ENCODE assay signal across 7 mouse cellular contexts in genomic region chr9:20644360-20645081, GRCm38 (mm10). TPM values are rescaled to one million over a fixed set of nuclear protein-coding genes. Genes with fewer than 3 reads are reported as not detected.
DNase-seq lines count a peak whose midpoint lies in the region; TF ChIP-seq lines count a peak whose summit lies in the region.

TSS of gene Fbxl12 (minus strand) at chr9:20644767.

- H3K27me3 ChIP-seq in midbrain, embryonic 10.5 days (ENCODE audit: low read depth, poor library complexity, severe bottlenecking), result no peaks in the 10 kb centered on the region

- intact Hi-C loops in gastrocnemius, postnatal 14 days (cut with DNase I; ENCODE audit: low total_unique reads), result no loop called here
- intact Hi-C loops in left cerebral cortex, postnatal 36 days (cut with DNase I), result loop anchor here (10.0 kb wide), 2 partner anchors 150 to 180 kb away; partner anchors contain the start of genes Zfp26 and Zfp426

- no peak for TF ChIP-seq CTCF in cortical plate, adult 2 months (IDR thresholded peaks at IDR 0.05; ENCODE audit: extremely low read depth, insufficient read depth, low read length)

- H3K36me3 ChIP-seq in midbrain, embryonic 10.5 days, result peaks cover 36% of the 10 kb centered on the region

- H3K27ac ChIP-seq in cortical plate, adult 2 months (ENCODE audit: insufficient read depth, low read length), result peak within 1 kb of the TSS; percentile 42
- H3K27ac ChIP-seq in midbrain, embryonic 10.5 days (replicated peaks), result peak within 1 kb of the TSS; percentile 93

- peak; percentile 66 to 67 for DNase-seq in adrenal gland, adult 18-20 months (ENCODE audit: low spot score in 2 of 2)
- DNase-seq in gastrocnemius, postnatal 14 days, result peak; percentile 69
- peak; percentile 94 for DNase-seq in induced T-regulatory cell, adult 2 months (ENCODE audit: low read depth)
- DNase-seq in left cerebral cortex, postnatal 36 days (ENCODE audit: low spot score in 2 of 2), result peak; percentile 79 to 81
- peak; percentile 85 for DNase-seq in midbrain, embryonic 10.5 days (ENCODE audit: low spot score)
- peak; percentile 65 for DNase-seq in skeletal muscle tissue, adult 2 months (ENCODE audit: low read depth, low spot score)

- no peaks in the 10 kb centered on the region for H3K9me3 ChIP-seq in midbrain, embryonic 10.5 days (replicated peaks)

- no peaks in the 10 kb centered on the region for H3K4me1 ChIP-seq in cortical plate, adult 2 months (ENCODE audit: control insufficient read depth, insufficient read depth, low read length)
- peaks cover 36% of the 10 kb centered on the region for H3K4me1 ChIP-seq in midbrain, embryonic 10.5 days

- TF ChIP-seq POLR2A in cortical plate, adult 2 months (IDR thresholded peaks at IDR 0.05; ENCODE audit: extremely low read depth, insufficient read depth, low read length), result peak; percentile 87

- under 1% methylated on average over 43 of the region's 43 CpGs for WGBS in midbrain, embryonic 10.5 days

- H3K4me3 ChIP-seq in cortical plate, adult 2 months (ENCODE audit: insufficient read depth, low read length), result peak within 1 kb of the TSS; percentile 80
- peak within 1 kb of the TSS; percentile 85 for H3K4me3 ChIP-seq in midbrain, embryonic 10.5 days

RNA-seq across cellular contexts. Expression of gene Fbxl12, which starts in this region (rescaled TPM):
- 10 to 100 TPM; 18.3 to 19.4 TPM for total RNA-seq in adrenal gland, adult 18-20 months (2021)
- 26.9 and 30.3 TPM in 2 replicates for polyA plus RNA-seq in cortical plate, adult 2 months (2012; rRNA removed)
- total RNA-seq in gastrocnemius, postnatal 14 days (2021), result 1 to 10 TPM; 5.7 to 6.6 TPM
- total RNA-seq in left cerebral cortex, postnatal 36 days (2021), result 10 to 100 TPM; 15.3 to 27.6 TPM
- polyA plus RNA-seq in midbrain, embryonic 10.5 days (2016; fragmentation: Nextera tagmentation; extraction: Ambion mirVana), result 20.4 and 21.2 TPM in 2 replicates

Comparison
In these comparisons a context has a peak if more than half of its experiments do, and no peak if none do; other contexts are left out.
1. Peak in every context shown above with its lines: DNase-seq, H3K4me3 ChIP-seq and H3K27ac ChIP-seq.